Mouse (Mus musculus): ENCODE results near the gene Ttc13.

- TF ChIP-seq CTCF (IDR thresholded peaks at IDR 0.05; ENCODE audit: low read depth, low read length) (no peak), TAL1 (conservative IDR thresholded peaks at IDR 0.05; ENCODE audit: low read depth, low read length) (no peak)
Observed at GRCm38 (mm10) chr8:124751709-124752173, 30.0 kb upstream of the Ttc13 start, which contains the start of gene Fam89a.
